Mouse (Mus musculus) neutrophil, adult 5-6 weeks (primary cell): ENCODE results near the gene Slc25a33. TPM values are rescaled to one million over a fixed set of nuclear protein-coding genes. Genes with fewer than 3 reads are reported as not detected.
"Not testable (repeated sequence)": the region's sequence is repeated elsewhere in the genome, so short reads cannot be mapped to it uniquely, and the experiment has no call there.

Experiments
- ATAC-seq: fragments of 151-379, 151-347 bp; 2 replicates; pipeline ENCODE4 v1.8.0; 2017; ENCODE audit warnings: mild to moderate bottlenecking, moderate TSS enrichment; ENCODE audit not compliant: insufficient number of reproducible peaks, poor library complexity, low FRiP score, severe bottlenecking; ENCODE audit errors: extremely low read depth
- total RNA-seq: library from RNA; stranded (forward); fragments of 200-1000 nt; gene quantifications from 2 replicates; pipeline ENCODE4 v1.2.3, GENCODE M21; 2017

Gene Slc25a33
- 11.9 and 12.7 TPM in 2 replicates for total RNA-seq

DNA sequence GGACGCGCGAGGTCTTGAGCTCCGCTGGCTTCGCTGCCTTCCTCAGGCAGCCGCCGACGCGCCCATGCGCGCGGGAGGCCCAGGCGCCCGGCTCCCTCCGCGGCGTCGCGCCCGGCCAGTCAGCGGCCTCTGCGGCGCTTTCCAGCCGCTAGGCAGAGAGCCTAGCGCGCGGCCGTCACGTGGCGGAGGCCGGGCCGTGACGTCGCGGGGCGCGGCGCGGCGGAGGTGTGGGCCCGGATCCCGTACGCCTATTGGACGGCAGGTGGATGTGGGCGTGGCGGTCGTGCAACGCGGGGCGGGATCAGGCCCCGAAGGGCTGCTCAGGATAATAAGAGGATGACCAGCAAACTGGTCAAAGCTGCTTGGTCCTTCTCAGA is at the start of gene Slc25a33:
Gene Slc25a33 (minus strand): TSS at position 184 of the 377 bp plus-strand sequence.
- ATAC-seq, result peak; percentile 96

DNA sequence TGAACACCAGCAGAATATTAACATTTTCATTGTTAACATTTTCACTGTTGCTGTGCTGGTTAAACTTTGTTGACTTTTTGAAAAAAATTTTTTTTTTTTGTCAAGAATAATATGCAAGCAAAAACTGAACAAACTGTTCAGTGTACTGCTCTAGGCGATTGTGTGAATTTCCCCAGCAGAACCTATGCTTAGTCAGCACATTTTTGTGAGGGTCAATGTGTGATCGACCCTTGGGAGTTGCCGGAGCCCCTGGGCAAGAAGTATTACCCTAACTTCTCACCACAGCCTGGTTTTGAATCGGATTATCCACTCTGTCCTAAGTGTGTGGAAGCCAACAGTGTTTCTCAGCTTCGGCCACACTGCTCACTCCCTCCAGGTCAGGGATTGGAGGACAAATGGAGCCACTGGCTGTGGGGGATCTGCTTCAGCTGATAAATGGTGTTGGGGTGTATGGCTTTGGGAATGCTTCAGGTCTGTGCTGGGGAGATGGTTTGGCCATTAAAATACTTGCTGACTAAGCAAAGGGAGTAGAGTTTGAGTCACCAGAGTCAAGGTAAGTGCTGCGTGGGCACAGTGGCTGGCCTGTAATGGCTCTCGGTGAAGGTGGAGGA is 48.6 kb upstream of the Slc25a33 start:
- ATAC-seq, result no peak

- no peak for ATAC-seq
Measured at GRCm38 (mm10) chr4:149822126-149822525, 48.0 kb upstream of the Slc25a33 start.

DNA sequence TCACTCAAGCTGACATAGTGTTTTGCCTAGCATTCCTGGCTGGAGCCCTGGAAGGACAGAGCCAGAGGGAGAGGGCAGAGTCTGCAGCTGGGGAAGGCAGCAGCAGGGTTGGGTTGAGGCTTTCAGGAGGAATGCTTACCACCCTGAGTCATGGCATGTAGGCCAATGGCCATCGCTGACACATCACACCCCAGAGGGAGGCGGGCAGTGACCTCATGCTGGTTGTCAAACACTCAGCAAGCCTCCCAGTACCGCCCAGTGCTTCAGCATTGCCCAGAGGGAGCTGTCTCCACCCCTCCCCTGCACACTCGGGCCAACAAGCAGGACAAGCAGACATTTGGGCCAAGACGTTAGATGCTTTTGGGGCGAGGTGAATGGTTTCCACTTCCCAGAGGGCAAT is 46.5 kb upstream of the Slc25a33 start:
- no peak for ATAC-seq

- no peak for ATAC-seq
Measured at GRCm38 (mm10) chr4:149819195-149819594, 45.1 kb upstream of the Slc25a33 start.

DNA sequence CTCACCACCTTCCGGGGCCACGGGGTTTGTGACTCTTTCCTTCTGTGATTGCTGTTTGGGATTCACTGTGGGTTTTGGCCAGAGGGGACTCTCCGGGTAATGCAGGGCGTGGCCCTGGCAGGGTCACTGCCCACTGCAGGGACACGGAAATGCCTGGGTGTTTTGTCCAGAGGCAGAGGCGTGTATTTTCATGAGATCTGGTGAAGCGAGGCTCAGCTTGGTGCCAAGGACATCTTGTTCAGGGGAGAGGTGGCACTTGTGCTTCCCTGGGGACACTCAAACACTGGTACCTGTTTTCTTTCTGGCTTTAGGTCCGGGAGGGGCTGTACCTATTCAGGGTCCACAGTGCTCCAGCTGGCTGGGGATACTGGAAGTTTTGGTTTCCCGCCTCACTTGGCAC is 42.5 kb upstream of the Slc25a33 start:
- ATAC-seq, result no peak

- ATAC-seq, result no peak
Measured at GRCm38 (mm10) chr4:149815586-149815985, 41.5 kb upstream of the Slc25a33 start.

DNA sequence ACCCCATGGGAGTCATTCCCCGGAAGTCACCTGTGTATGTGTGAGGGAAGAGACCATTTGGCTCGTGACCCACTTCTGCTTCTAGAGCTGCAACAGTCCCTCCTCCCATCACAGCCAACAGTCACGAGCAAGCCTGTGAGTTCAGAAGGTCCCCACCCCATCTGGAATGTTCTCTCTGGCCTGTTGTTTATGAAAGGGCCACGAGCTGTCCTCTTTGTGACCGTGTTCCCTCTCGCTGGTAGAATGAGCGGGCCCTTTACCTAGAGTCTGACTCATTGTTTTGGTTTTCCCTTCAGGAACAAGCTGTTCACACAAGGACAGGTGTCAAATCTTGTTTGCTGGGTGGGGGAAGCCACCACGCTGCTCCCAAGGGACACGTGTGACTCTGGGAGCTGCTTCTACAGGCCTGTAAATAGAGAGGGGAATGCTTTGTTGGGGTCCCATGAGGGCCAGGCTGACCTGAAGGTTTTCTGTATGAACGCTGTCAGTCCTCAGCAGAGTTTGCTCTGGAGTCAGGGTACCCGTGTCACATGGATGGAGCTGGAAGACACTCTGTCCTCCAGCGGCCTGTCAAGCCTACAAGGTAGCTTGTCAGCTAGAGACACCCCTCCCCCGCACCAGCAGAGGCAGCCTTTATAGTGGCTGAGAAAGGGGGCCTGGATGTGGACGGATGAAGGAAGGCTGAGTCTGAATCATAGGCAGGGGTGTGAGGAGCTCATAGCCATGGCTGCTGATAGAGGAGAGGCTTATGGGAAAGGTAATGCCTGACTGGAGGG is 39.5 kb upstream of the Slc25a33 start:
- ATAC-seq, result no peak

GRCm38 (mm10) chr4:149810372-149810771 is 36.3 kb upstream of the Slc25a33 start:
- not testable (repeated sequence) for ATAC-seq

DNA sequence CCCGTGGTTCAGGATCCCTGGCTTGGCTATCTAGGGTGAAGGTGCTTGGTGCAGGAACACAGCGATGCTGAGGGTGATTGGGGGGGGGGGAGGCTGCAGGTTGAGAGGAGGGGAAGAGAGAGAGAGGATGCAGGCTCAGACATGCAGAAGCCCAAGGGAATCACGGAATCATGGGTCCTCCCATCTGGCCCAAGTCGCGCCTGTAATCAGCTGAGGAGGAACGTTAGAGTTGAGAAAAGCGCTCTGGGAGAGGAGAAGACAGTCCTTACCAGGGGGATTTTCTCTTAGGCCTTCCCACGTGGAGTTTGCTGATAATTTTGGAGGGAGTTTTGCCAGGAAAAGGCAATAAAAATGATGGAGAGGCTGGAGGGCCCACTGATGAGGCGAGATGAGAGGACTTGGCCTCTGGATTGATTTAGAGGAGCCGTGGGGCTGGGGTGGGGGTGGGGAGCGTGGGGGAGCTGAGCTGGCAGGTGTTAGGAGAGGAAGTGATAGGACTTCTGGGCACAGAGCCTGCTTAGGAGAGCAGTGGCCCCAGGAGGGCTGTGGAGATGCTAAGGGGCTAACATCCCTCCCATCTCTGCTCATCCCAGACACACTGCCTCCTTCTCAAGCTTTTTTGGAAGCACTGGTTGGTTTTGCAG is 34.6 kb upstream of the Slc25a33 start:
- no peak for ATAC-seq

DNA sequence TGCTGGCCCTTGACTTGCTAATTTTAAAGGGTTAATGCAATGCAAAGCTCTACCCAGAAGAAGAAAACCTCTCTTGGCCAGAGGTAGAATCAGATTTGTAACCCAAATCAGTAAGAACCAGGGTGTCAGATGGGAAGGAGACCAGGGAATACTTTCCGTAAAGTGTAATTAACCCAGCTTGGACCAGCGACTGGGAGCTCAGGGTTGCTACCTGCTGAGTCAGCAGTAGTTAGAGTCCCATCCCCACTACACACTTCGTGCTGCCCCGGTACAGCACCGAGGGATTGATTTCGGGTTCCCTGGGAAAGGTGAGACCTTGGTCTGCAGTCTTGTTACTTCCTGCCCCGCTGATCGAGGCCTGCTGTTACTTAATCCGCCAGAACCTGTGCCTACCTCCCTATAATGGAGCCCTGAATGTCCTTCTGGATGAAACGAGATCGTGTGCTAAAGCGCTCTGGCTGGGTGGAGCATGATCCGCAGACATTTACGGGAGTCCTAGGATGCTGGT is 34.0 kb upstream of the Slc25a33 start:
- ATAC-seq, result no peak

GRCm38 (mm10) chr4:149806699-149807381 is 32.8 kb upstream of the Slc25a33 start:
- peak; percentile 79 for ATAC-seq

DNA sequence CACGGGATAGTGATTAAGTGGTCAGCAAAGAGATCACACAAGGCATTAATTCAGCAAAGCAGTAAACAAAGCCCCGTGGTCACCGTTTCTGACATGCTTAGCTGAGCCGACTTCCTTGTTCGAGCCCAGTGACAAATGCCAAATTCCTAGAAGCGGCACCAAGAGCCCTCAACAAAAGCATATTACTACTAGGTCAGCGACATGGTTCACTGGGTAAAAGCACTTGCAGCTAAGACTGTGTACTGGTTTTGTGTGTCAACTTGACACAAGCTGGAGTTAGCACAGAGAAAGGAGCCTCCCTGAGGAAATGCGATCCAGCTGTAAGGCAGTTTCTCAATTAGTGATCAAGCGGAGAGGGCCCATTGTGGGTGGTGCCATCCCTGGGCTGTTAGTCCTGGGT is 28.2 kb upstream of the Slc25a33 start:
- no peak for ATAC-seq

DNA sequence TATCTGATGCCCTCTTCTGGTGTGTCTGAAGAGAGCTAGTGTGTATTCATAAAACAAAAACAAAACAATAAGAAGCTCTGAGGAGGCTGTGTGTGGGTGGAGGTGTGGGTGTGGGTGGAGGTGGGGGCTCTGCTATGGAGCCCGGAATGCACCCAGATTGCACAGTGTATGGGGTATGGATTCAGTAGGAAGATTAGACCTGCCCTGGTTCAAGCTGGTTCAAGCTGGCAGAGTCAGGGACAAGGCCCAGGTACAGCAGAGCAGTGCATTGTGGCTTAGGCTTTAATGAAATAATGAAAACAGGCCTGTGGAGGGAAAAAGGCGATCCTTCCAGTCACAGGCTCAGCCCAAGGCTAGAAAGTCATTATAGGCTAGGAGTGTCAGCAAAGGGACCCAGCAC is 26.5 kb upstream of the Slc25a33 start:
- no peak for ATAC-seq

- ATAC-seq, result no peak
Measured at GRCm38 (mm10) chr4:149800172-149800464, 26.0 kb upstream of the Slc25a33 start.

DNA sequence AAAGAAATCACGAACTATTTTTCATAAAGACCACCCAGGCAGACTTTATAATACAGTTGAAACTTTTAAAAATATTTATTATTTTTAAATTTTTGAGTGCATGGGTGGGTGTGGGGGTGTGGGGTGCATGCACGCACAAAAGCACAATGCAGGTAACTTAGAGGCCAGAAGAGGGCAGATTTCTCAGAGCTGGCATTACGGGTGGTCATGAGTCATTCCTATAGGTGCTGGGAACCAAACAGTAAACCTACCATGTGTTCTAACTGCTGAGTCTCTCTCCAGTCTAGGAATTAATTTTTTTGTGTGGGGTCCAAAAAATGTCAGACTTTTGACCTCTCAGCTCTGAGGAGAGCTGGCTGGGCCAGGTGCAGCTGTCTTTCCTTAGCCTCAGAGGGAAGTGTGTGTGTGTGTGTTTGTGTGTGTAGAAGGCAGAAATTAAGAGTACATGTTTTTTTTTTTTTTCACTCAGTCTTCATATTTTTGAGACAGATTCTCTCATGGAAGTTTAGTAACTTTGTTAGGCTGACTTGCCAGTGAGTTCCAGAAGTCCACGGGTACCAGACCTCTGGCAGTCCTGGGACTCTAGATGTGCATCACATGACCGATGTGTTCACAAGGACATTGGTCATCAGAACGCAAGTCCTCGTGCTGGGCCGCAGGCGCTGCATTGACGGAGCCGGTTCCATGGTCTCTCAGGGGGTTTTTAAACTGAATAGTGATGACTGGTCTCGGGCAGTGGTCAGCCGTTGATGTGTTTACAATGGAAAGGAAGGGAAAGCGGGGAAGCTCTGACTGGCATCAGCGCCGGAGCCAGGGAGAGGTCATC is 25.5 kb upstream of the Slc25a33 start:
- no peak for ATAC-seq

DNA sequence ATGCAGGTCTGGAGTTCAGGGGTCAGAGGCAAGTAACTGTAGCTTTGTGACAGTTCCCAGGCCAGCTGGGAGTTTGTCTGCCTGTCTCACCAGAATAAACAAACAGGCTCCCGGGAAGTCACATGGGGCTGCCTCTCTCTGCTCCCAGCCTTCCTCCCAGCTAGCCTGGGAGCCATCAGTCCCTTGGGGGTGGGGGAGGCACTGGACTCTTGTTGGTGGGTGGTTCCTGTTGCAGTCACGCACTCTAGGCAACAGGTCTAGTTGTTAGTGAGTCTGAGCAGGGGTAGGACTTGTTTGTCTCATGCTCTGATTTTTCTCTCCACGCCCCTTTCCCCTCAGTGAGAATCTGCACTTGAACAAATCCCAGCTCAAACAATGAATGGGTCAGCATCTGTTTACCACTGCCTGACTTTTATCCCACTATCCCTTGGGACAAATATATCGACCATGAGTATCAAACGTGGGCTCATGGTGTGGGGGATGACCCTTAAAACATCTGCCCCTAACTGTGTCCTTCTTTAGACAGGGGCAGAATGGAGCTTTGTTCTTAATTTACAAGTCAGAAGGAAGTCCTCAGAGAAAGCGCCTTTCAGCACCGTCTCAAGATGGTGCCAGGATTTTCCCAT is 24.7 kb upstream of the Slc25a33 start:
- ATAC-seq, result no peak

DNA sequence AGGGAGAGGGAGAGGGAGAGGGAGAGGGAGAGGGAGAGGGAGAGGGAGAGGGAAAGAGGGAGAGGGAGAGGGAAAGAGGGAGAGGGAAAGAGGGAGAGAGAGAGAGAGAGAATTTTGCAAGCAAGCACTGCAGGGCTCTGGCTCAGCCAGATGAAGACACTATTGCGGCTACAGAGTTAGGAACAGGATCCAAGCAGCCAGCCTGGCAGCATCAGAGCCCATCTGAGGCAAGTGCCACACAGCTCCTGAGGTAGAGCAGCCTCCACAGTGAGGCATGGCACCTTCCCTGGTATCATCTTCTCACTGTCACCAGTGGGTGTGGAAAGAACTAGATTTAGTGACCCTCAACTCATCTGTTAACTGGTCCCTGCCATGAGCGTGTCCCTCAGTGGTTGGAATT is 24.0 kb upstream of the Slc25a33 start:
- no peak for ATAC-seq
